Mouse (Mus musculus) right cerebral cortex, postnatal 4 days (tissue): ENCODE measurements around the gene Gpatch8.
A peak's percentile ranks its signal among the peaks of the same experiment; 100 is the strongest.

Experiments
- DNase-seq: peaks from one replicate; pipeline ENCODE4 v3.0.0-alpha.2; 2022

Gene Gpatch8

DNA sequence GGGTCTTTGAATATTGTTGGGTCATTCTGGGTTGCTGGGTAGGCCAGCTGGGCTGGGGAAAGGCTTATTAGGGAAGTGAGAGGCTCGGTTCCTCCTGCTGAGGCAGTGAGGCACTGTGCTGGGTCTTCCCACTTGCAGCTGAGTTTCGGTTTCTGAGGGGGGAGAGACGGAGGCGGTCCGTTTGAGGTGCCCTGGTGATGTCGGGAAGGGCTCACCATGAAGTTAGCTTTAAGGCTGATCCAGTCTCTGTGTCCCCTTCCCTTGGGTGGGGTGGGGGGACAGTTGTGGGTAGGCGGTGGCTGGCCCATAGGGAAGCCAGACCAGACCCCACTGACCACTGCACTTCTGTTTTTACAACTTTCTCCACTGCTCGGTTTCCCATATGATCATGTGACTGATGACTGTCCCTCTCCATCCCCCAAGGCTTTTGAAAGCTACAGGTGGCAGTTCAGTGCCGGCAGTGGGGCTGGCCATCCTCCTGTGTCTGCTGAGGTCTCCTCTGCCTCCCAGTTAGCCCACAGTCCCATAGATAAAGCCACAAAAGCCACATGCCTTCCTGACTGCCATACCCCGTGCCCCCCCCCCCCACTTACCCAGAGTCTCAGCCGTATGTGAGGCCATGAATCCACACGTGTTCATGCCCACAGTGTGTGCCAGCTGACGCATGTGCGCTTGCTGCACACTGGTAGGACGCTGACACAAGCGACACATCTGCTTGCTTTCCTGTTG is 123.9 kb downstream of the Gpatch8 start:
- DNase-seq = no peak

DNA sequence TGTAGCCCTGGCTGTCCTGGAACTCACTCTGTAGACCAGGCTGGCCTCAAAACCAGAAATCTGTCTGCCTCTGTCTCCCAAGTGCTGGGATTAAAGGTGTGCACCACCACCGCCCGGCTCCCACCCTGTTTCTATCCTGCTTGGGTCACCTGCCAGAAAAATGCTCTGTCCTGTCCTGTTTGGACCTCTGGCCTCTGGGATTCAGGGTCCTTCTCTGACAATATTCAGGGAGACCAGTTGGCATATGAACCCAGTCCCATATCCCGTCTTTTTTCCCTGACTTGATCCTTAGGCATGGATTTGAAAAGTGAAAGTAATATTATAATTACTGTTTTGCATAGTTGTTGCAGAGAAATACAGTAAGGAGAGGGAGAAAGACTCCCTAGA is 124.5 kb downstream of the Gpatch8 start:
- DNase-seq = no peak

GRCm38 (mm10) chr11:102431018-102431645 is 125.1 kb downstream of the Gpatch8 start:
- DNase-seq = peak; percentile 78

DNA sequence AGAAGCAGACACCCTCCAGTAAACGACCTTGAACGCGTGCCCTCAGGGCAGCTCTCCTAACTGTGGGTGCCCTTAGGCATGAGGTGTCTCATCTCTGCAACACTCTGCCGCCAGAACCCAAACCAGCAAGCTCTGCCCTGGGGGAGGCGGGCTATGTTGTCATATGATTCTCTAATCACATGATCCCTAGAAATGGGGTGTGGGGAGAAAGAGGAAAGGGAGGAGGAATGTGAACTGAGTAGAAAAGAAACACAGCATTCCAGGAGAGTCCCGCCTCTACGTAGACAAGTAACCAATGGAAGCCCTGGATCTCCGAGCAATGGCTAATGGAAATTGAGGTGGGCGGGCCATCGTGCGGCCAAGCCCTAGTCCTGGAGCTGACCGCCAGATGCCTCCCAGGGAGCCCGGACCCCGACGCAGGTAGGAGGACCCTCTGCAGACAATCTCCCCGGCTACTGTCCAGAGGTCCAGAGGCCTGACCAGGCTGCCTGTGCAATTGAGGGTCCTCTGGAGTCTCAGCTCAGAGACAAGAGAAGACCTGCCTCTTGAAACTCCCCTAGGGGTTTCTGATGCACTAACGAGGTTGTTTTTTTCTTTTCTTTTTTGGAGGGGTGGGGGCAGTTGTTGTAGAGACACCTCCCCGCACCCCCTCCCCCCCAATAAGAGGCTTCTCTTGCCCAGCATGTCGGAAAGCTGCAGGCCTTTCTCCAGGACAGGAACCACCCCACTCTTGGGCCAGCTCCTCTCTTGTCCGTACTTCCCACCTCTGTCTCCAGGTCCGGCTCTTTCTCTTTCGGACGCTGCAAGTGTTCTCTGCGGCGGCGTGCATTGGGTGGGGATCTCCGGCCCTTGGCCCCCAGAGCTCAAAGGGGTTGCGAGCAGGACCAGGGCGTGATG is 125.8 kb downstream of the Gpatch8 start, which contains the start of gene Grn:
Grn (plus strand) TSS at position 195 of the 897 bp plus-strand sequence.
- peak; percentile 69 for DNase-seq

GRCm38 (mm10) chr11:102429551-102429950 is 126.6 kb downstream of the Gpatch8 start:
- no peak for DNase-seq

DNA sequence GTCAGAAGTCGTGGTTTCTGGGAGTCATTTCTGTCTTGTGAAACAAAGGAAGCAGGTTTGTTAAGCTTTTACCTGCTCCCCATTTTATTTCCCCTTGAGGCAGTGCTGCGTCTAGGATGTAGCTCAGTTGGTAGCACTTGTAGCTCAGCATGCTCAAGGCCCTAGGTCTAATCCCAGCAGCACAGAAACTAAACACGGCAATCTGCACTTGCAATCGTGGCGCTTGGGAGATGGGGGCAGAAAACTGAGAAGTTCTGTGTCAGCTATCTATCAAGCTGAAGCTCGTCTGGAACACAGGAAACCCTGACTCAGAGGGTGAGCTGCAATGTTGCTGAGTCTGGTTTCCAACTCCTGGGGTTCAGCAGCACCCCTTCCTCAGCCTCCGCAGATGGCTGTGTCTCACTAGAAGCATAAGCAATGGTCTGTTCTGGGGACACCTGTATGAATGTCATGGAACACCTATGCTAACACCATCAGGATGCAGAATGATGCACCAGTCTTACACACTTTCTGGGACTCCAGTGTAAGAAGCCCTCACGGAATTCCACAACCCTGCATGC is 127.1 kb downstream of the Gpatch8 start:
- DNase-seq = no peak
